Mouse (Mus musculus): ENCODE measurements around the gene Patl2. TPM values are rescaled to one million over a fixed set of nuclear protein-coding genes. Genes with fewer than 3 reads are reported as not detected.

Gene Patl2
- polyA plus RNA-seq, 1 experiment from 2014 or later = not detected

- Histone ChIP-seq H3K9me3 (ENCODE audit: low read length) (no peaks in the 10 kb centered on the region), H3K4me2 (replicated peaks; ENCODE audit: low read depth, low read length) (no peak overlapping the region), H3K27ac (ENCODE audit: low read length) (no peak overlapping the region), H3K9ac (replicated peaks; ENCODE audit: low read depth) (no peak overlapping the region), H3K27me3 (replicated peaks; ENCODE audit: insufficient read depth, low read length) (no peaks in the 10 kb centered on the region), H3K36me3 (ENCODE audit: insufficient read depth, low read length) (no peaks in the 10 kb centered on the region), H3K4me3 (ENCODE audit: low read depth, low read length) (no peak overlapping the region), H3K4me1 (ENCODE audit: insufficient read depth, low read depth, low read length) (no peaks in the 10 kb centered on the region)
- no peak for ATAC-seq
- 80% methylated on average over 2 of the region's 2 CpGs for WGBS
- DNase-seq (ENCODE audit: low spot score) = no peak
- TF ChIP-seq EP300 (IDR thresholded peaks at IDR 0.05) = no peak
- TF ChIP-seq CTCF (IDR thresholded peaks at IDR 0.05) = no peak
Measured at GRCm38 (mm10) chr2:122162529-122162928, 23.5 kb downstream of the Patl2 start.

GRCm38 (mm10) chr2:122161542-122161941 lies 24.4 kb downstream of the Patl2 start:
- Histone ChIP-seq H3K4me2 (replicated peaks; ENCODE audit: low read depth, low read length) (no peak overlapping the region), H3K4me3 (ENCODE audit: low read depth, low read length) (no peak overlapping the region)
- no peak for TF ChIP-seq EP300 (IDR thresholded peaks at IDR 0.05)
- TF ChIP-seq CTCF (IDR thresholded peaks at IDR 0.05) = no peak

GRCm38 (mm10) chr2:122160680-122161079 lies 25.3 kb downstream of the Patl2 start, which contains the start of gene Trim69:
Gene Trim69, plus strand, starts transcription at chr2:122160700.
- no peak within 1 kb of the TSS for H3K4me2 ChIP-seq (replicated peaks; ENCODE audit: low read depth, low read length)
- no peaks in the 10 kb centered on the region for H3K9me3 ChIP-seq (ENCODE audit: low read length)
- peak; percentile 87 for DNase-seq (ENCODE audit: low spot score)
- TF ChIP-seq CTCF (IDR thresholded peaks at IDR 0.05) = peak; percentile 95
- TF ChIP-seq EP300 (IDR thresholded peaks at IDR 0.05) = no peak
- ATAC-seq = peak; percentile 71
- H3K9ac ChIP-seq (replicated peaks; ENCODE audit: low read depth) = no peak within 1 kb of the TSS
- WGBS = 42% methylated on average over 2 of the region's 2 CpGs
- no peak within 1 kb of the TSS for H3K27ac ChIP-seq (ENCODE audit: low read length)
- H3K4me3 ChIP-seq (ENCODE audit: low read depth, low read length) = no peak within 1 kb of the TSS
- H3K27me3 ChIP-seq (replicated peaks; ENCODE audit: insufficient read depth, low read length) = no peaks in the 10 kb centered on the region
- no peaks in the 10 kb centered on the region for H3K4me1 ChIP-seq (ENCODE audit: insufficient read depth, low read depth, low read length)
- H3K36me3 ChIP-seq (ENCODE audit: insufficient read depth, low read length) = no peaks in the 10 kb centered on the region

More at GRCm38 (mm10) chr2:122161542-122161941, 24.4 kb downstream of the Patl2 start:
- Histone ChIP-seq H3K36me3 (ENCODE audit: insufficient read depth, low read length) (no peaks in the 10 kb centered on the region), H3K9me3 (ENCODE audit: low read length) (no peaks in the 10 kb centered on the region), H3K27me3 (replicated peaks; ENCODE audit: insufficient read depth, low read length) (no peaks in the 10 kb centered on the region), H3K27ac (ENCODE audit: low read length) (no peak overlapping the region), H3K4me1 (ENCODE audit: insufficient read depth, low read depth, low read length) (no peaks in the 10 kb centered on the region), H3K9ac (replicated peaks; ENCODE audit: low read depth) (no peak overlapping the region)
- DNase-seq (ENCODE audit: low spot score) (peak; percentile 60), ATAC-seq (peak; percentile 50)
- 26% methylated on average over 4 of the region's 4 CpGs for WGBS

- H3K36me3 ChIP-seq (ENCODE audit: insufficient read depth, low read length) = 0 out of 2 replicates have a peak, but pooled peaks cover 3% of the 10 kb centered on the region
- TF ChIP-seq EP300 (IDR thresholded peaks at IDR 0.05) (no peak), CTCF (IDR thresholded peaks at IDR 0.05) (no peak)
- WGBS = 77% methylated on average over 6 of the region's 6 CpGs
- H3K9ac ChIP-seq (replicated peaks; ENCODE audit: low read depth) = no peak overlapping the region
- no peak for ATAC-seq
- H3K4me3 ChIP-seq (ENCODE audit: low read depth, low read length) = no peak overlapping the region
- H3K9me3 ChIP-seq (ENCODE audit: low read length) = no peaks in the 10 kb centered on the region
- no peak overlapping the region for H3K27ac ChIP-seq (ENCODE audit: low read length)
- H3K4me2 ChIP-seq (replicated peaks; ENCODE audit: low read depth, low read length) = no peak overlapping the region
- no peaks in the 10 kb centered on the region for H3K4me1 ChIP-seq (ENCODE audit: insufficient read depth, low read depth, low read length)
- DNase-seq (ENCODE audit: low spot score) = no peak
- no peaks in the 10 kb centered on the region for H3K27me3 ChIP-seq (replicated peaks; ENCODE audit: insufficient read depth, low read length)
Measured at GRCm38 (mm10) chr2:122159667-122160066, 26.3 kb downstream of the Patl2 start.

GRCm38 (mm10) chr2:122158362-122158802 lies 27.6 kb downstream of the Patl2 start:
- Histone ChIP-seq H3K27ac (ENCODE audit: low read length) (no peak overlapping the region), H3K4me2 (replicated peaks; ENCODE audit: low read depth, low read length) (no peak overlapping the region), H3K4me3 (ENCODE audit: low read depth, low read length) (no peak overlapping the region), H3K27me3 (replicated peaks; ENCODE audit: insufficient read depth, low read length) (no peaks in the 10 kb centered on the region), H3K4me1 (ENCODE audit: insufficient read depth, low read depth, low read length) (no peaks in the 10 kb centered on the region), H3K9ac (replicated peaks; ENCODE audit: low read depth) (no peak overlapping the region), H3K9me3 (ENCODE audit: low read length) (no peaks in the 10 kb centered on the region), H3K36me3 (ENCODE audit: insufficient read depth, low read length) (0 out of 2 replicates have a peak, but pooled peaks cover 3% of the 10 kb centered on the region)
- no peak for TF ChIP-seq CTCF (IDR thresholded peaks at IDR 0.05)
- TF ChIP-seq EP300 (IDR thresholded peaks at IDR 0.05) = no peak
- ATAC-seq (peak; percentile 43), DNase-seq (ENCODE audit: low spot score) (peak; percentile 61)
- 25% methylated on average over 6 of the region's 6 CpGs for WGBS

GRCm38 (mm10) chr2:122157561-122157960 lies 28.4 kb downstream of the Patl2 start:
- Histone ChIP-seq H3K9ac (replicated peaks; ENCODE audit: low read depth) (no peak overlapping the region), H3K36me3 (ENCODE audit: insufficient read depth, low read length) (0 out of 2 replicates have a peak, but pooled peaks cover 3% of the 10 kb centered on the region), H3K9me3 (ENCODE audit: low read length) (no peaks in the 10 kb centered on the region), H3K27ac (ENCODE audit: low read length) (no peak overlapping the region), H3K27me3 (replicated peaks; ENCODE audit: insufficient read depth, low read length) (no peaks in the 10 kb centered on the region), H3K4me2 (replicated peaks; ENCODE audit: low read depth, low read length) (no peak overlapping the region), H3K4me1 (ENCODE audit: insufficient read depth, low read depth, low read length) (no peaks in the 10 kb centered on the region), H3K4me3 (ENCODE audit: low read depth, low read length) (no peak overlapping the region)
- no peak for DNase-seq (ENCODE audit: low spot score)
- ATAC-seq = no peak
- no peak for TF ChIP-seq CTCF (IDR thresholded peaks at IDR 0.05)
- no peak for TF ChIP-seq EP300 (IDR thresholded peaks at IDR 0.05)
